Mouse (Mus musculus) heart, embryonic 15.5 days (tissue): ENCODE results near the gene Ttc28. TPM values are rescaled to one million over a fixed set of nuclear protein-coding genes. Genes with fewer than 3 reads are reported as not detected.

Experiments
- ATAC-seq: fragments of 200-750 bp; cut with Nextera tagmentation; replicated peaks from 2 replicates; pipeline ENCODE4 v1.8.0; 2017; ENCODE audit warnings: low read depth, moderate TSS enrichment; ENCODE audit not compliant: insufficient number of reproducible peaks, insufficient read depth, low FRiP score
- H3K27ac ChIP-seq: fragments of 300-500 bp; sonication (generic); 2 replicates; pipeline ENCODE4 v1.5.1; 2015; ENCODE audit warnings: mild to moderate bottlenecking, inconsistent platforms
- H3K27me3 ChIP-seq: fragments of 300-500 bp; sonication (generic); 2 replicates; pipeline ENCODE4 v1.6.1; 2015; ENCODE audit warnings: inconsistent platforms
- H3K36me3 ChIP-seq: fragments of 300-500 bp; sonication (generic); 2 replicates; pipeline ENCODE4 v1.6.1; 2015; ENCODE audit warnings: mild to moderate bottlenecking, inconsistent platforms
- H3K4me1 ChIP-seq: fragments of 300-500 bp; sonication (generic); replicated peaks from 2 replicates; pipeline ENCODE4 v1.6.1; 2015; ENCODE audit warnings: inconsistent platforms
- H3K4me2 ChIP-seq: fragments of 300-500 bp; sonication (generic); 2 replicates; pipeline ENCODE4 v1.6.1; 2015; ENCODE audit warnings: inconsistent platforms, mild to moderate bottlenecking, moderate library complexity
- H3K4me3 ChIP-seq: fragments of 300-500 bp; sonication (generic); 2 replicates; pipeline ENCODE4 v1.5.1; 2015; ENCODE audit warnings: mild to moderate bottlenecking, inconsistent platforms
- H3K9ac ChIP-seq: fragments of 300-500 bp; sonication (generic); 2 replicates; pipeline ENCODE4 v1.6.1; 2015; ENCODE audit warnings: mild to moderate bottlenecking, inconsistent platforms
- H3K9me3 ChIP-seq: fragments of 300-500 bp; sonication (generic); replicated peaks from 2 replicates; pipeline ENCODE4 v1.6.1; 2016; ENCODE audit warnings: inconsistent platforms
- WGBS: fragments of 180-500 bp; shearing (Covaris S2); methylation state at CpG from one replicate; pipeline ENCODE4 v1.1.7; 2015; ENCODE audit warnings: mixed read lengths; 5-methylcytosine and 5-hydroxymethylcytosine counted together
- polyA plus RNA-seq: library from polyadenylated mRNA; unstranded; fragments of >200 nt; fragmentation: Nextera tagmentation; extraction: Ambion mirVana; gene quantifications from 2 replicates; pipeline ENCODE4 v1.2.1, GENCODE M21; 2015

Gene Ttc28
- polyA plus RNA-seq, 1 experiment from 2014 or later = 5.8 TPM

DNA sequence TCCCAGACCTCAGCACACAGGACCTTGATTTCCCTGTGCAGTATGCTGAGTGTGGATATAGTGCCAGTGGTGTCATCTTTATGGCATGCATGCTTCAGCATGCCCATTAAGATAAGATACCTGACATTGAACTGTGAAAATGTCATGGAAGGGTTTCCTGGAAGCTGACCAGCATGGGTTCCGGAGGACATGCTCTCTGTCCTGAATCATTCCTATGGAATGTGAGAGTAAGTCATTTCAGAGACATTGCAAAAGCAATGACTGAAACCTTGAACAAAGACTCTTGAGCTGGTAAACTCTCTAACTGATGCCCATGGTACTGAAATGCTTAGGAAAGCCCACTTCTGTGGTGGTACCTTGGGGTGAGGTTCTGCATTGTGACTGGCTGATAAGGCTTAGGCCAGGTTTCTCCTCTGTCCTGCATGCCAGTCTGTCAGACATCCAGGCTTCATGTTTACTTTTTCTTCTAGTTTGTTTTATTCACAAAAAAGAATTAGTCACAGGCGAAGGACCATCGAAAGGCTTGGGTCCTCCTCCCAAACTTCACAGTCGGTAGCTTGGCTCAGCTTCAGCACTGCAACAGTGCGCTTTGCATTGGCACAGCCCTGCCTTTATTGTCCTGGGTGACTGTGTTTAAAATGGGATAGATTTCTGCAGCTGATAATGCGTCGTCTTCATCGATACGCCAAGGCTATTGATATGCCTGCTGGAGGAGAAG is 242.9 kb downstream of the Ttc28 start:
- Histone ChIP-seq H3K4me2 (no peak overlapping the region), H3K27me3 (peaks cover 4% of the 10 kb centered on the region; the same call in 1 of the 2 replicates), H3K9me3 (no peaks in the 10 kb centered on the region), H3K27ac (no peak overlapping the region), H3K4me3 (no peak overlapping the region), H3K9ac (no peak overlapping the region), H3K4me1 (peaks cover 26% of the 10 kb centered on the region), H3K36me3 (no peaks in the 10 kb centered on the region)
- no peak for ATAC-seq
- WGBS = 70% methylated on average over 9 of the region's 9 CpGs

DNA sequence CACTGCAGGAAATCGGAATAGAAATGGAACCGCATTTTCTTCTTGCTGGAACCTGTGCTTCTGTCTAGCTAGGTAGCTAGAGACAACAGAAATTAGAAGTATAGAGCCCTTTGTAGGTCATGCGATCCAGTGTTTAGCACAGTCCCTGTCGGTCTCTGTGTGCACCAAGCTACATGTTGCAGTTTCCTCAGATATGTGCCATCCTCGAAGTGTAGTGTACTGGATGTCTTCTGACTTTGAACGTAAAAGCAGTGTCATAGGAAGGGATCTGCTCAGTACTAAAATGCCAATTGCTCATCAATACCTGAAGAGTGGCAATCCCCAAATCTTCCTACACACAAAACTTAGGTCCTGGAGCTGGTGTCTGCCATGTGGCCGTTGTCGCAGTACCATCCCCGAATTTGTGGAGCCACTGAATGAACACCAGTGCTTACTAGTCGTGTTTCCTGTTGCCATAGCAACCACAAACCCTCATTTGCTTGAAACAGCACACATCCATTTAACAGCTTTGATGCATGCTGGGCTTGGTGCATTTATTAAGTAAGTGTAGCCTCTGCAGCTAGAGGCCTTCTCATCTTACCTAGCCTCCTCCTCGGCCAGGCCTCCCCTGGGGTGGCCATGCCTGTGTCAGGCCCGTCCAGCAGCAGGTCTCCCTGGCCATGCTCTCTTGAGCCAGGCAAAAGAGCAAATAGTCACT is 243.6 kb downstream of the Ttc28 start:
- Histone ChIP-seq H3K27ac (no peak overlapping the region), H3K9me3 (no peaks in the 10 kb centered on the region), H3K36me3 (no peaks in the 10 kb centered on the region), H3K4me1 (peaks cover 29% of the 10 kb centered on the region), H3K27me3 (peaks cover 4% of the 10 kb centered on the region; the same call in 1 of the 2 replicates), H3K4me2 (no peak overlapping the region), H3K4me3 (no peak overlapping the region), H3K9ac (no peak overlapping the region)
- 73% methylated on average over 12 of the region's 12 CpGs for WGBS
- no peak for ATAC-seq

- Histone ChIP-seq H3K4me2 (no peak overlapping the region), H3K36me3 (no peaks in the 10 kb centered on the region), H3K27me3 (no peaks in the 10 kb centered on the region; the same call in 1 of the 2 replicates), H3K9me3 (no peaks in the 10 kb centered on the region), H3K9ac (no peak overlapping the region), H3K27ac (no peak overlapping the region), H3K4me3 (no peak overlapping the region), H3K4me1 (peaks cover 33% of the 10 kb centered on the region)
- no peak for ATAC-seq
- 84% methylated on average over 7 of the region's 7 CpGs for WGBS
Observed at GRCm38 (mm10) chr5:111124620-111125200, 245.1 kb downstream of the Ttc28 start.

DNA sequence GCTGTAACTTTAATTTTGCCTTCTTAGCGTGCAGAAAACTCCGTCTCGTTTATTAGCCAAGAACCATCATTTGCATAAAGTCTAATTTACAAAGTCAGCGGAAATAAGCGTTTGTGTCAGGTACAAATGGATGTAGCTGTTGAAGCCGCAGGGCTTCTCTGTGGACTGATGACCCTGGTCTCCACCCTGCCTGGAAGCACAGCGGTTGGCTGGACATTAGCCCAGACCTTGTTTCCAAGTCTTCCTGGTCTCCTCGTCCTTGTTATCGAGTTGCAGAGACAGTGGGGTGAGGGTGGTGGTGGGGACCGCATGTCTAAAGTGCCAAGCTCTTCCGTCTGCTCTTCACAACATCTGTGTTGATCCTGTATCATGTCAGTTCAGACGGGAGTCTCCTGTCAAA is 246.1 kb downstream of the Ttc28 start:
- Histone ChIP-seq H3K4me2 (no peak overlapping the region), H3K36me3 (no peaks in the 10 kb centered on the region), H3K9ac (no peak overlapping the region), H3K4me1 (peaks cover 22% of the 10 kb centered on the region), H3K27me3 (no peaks in the 10 kb centered on the region; the same call in 1 of the 2 replicates), H3K9me3 (no peaks in the 10 kb centered on the region), H3K4me3 (no peak overlapping the region), H3K27ac (no peak overlapping the region)
- 80% methylated on average over 12 of the region's 12 CpGs for WGBS
- no peak for ATAC-seq

DNA sequence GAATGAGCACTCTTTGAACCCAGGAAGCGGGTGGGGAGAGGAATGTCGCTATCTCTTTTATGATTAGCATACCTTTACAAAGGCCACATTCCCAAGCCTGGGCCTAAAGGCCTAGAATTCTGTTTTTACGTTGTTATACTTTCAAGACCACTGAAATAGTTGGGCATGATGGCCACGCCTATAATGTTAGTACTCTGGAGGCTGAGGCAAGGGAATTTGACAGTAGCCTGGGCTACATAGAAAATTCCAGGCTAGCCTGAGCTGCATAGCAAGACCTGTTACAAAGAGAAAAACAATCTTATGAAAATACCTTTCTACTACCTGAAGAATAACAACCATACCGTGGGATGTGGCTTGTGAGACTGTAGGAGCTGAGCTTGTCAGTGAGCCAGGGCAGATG is 248.2 kb downstream of the Ttc28 start:
- Histone ChIP-seq H3K4me1 (peaks cover 10% of the 10 kb centered on the region; the same call in 1 of the 2 replicates), H3K4me3 (no peak overlapping the region), H3K27ac (no peak overlapping the region), H3K9ac (no peak overlapping the region), H3K27me3 (no peaks in the 10 kb centered on the region), H3K9me3 (no peaks in the 10 kb centered on the region), H3K4me2 (no peak overlapping the region), H3K36me3 (no peaks in the 10 kb centered on the region)
- no peak for ATAC-seq
- 76% methylated on average over 5 of the region's 5 CpGs for whole genome bisulfite sequencing

DNA sequence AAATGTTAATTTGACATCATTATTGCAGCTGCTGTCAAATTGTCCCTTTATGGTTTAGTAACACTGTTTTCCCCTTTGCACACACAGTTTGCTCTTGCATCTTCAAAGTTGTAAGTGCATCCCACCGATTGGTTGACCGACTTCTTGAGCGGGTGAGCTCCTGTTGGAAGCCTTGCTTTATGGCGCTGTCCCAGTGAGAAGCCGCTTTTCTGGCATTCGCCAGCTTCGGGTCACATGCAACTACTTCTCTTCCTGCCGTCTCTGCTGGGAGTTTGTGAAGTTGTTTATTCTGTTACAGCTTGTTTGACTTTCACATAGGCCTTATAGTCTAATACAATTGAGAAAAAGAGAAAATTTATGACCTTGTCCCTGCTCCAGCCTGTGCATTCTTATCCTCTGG is 250.5 kb downstream of the Ttc28 start:
- Histone ChIP-seq H3K36me3 (no peaks in the 10 kb centered on the region), H3K9ac (no peak overlapping the region), H3K4me2 (no peak overlapping the region), H3K27ac (no peak overlapping the region), H3K27me3 (no peaks in the 10 kb centered on the region), H3K4me3 (no peak overlapping the region), H3K4me1 (peaks cover 10% of the 10 kb centered on the region; the same call in 1 of the 2 replicates), H3K9me3 (no peaks in the 10 kb centered on the region)
- ATAC-seq = no peak
- 91% methylated on average over 8 of the region's 8 CpGs for WGBS

DNA sequence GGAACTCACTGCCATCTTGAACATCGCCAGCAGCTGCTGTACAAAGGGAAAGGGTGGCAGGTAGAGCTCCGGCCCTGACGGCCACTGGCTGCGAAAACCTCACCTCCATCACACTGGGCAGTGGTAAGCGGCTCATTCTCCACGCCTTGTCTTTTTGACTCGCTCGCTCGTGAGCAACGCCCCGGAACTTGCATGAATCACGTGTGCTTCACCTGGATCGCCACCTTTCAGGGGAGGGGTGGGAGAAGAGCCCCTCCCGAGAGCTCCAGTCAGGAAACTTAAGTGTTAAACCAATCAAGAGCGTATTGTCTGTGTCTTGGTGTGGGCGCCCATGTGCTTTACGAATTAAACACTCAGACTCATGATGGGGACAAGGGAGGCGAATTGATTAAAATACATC is 252.0 kb downstream of the Ttc28 start:
- WGBS = 93% methylated on average over 18 of the region's 18 CpGs
- no peak overlapping the region for H3K9ac ChIP-seq
- H3K27me3 ChIP-seq = no peaks in the 10 kb centered on the region
- H3K36me3 ChIP-seq = no peaks in the 10 kb centered on the region
- no peak overlapping the region for H3K27ac ChIP-seq
- H3K4me3 ChIP-seq = no peak overlapping the region
- H3K4me2 ChIP-seq = no peak overlapping the region
- H3K4me1 ChIP-seq = peaks cover 13% of the 10 kb centered on the region
- no peak for ATAC-seq
- no peaks in the 10 kb centered on the region for H3K9me3 ChIP-seq

- Histone ChIP-seq H3K4me3 (no peak overlapping the region), H3K9me3 (no peaks in the 10 kb centered on the region), H3K27me3 (no peaks in the 10 kb centered on the region), H3K36me3 (no peaks in the 10 kb centered on the region), H3K27ac (no peak overlapping the region), H3K4me1 (peaks cover 26% of the 10 kb centered on the region), H3K9ac (no peak overlapping the region), H3K4me2 (no peak overlapping the region)
- 84% methylated on average over 5 of the region's 5 CpGs for WGBS
- no peak for ATAC-seq
Observed at GRCm38 (mm10) chr5:111133150-111133549, 253.5 kb downstream of the Ttc28 start.

GRCm38 (mm10) chr5:111133754-111134153 is 254.2 kb downstream of the Ttc28 start:
- no peaks in the 10 kb centered on the region for H3K27me3 ChIP-seq
- H3K4me3 ChIP-seq = no peak overlapping the region
- ATAC-seq = no peak
- H3K27ac ChIP-seq = no peak overlapping the region
- no peaks in the 10 kb centered on the region for H3K9me3 ChIP-seq
- 90% methylated on average over 7 of the region's 7 CpGs for WGBS
- no peak overlapping the region for H3K9ac ChIP-seq
- H3K4me2 ChIP-seq = no peak overlapping the region
- H3K36me3 ChIP-seq = no peaks in the 10 kb centered on the region
- peaks cover 28% of the 10 kb centered on the region for H3K4me1 ChIP-seq

DNA sequence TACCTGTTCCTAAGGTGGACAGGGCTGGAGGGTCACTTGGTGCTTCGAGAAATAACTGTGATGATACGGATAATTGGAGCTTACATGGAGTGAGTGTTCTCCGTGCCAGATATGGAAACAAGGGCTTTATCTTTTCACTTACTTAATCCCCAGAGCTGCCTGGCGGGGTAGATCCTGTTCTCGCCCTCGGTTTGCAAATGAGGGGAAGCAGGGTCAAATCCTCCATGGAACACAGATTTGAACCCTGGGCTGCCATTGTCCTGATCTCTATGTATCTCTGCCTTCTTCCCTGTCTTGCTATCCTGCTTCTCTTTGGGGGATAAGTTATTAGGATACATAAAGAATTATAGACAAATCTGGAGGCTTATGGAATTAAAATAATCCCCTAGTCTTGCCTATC is 257.7 kb downstream of the Ttc28 start:
- Histone ChIP-seq H3K4me2 (no peak overlapping the region), H3K4me3 (no peak overlapping the region), H3K4me1 (peaks cover 42% of the 10 kb centered on the region), H3K27ac (no peak overlapping the region), H3K36me3 (no peaks in the 10 kb centered on the region), H3K9me3 (no peaks in the 10 kb centered on the region), H3K27me3 (no peaks in the 10 kb centered on the region), H3K9ac (no peak overlapping the region)
- 27% methylated on average over 6 of the region's 6 CpGs for WGBS
- no peak for ATAC-seq

- no peak for ATAC-seq
Observed at GRCm38 (mm10) chr5:111137742-111138141, 258.1 kb downstream of the Ttc28 start.

More at GRCm38 (mm10) chr5:111137742-111138141, 258.1 kb downstream of the Ttc28 start:
- Histone ChIP-seq H3K36me3 (no peaks in the 10 kb centered on the region), H3K9ac (no peak overlapping the region), H3K4me2 (no peak overlapping the region), H3K27ac (no peak overlapping the region), H3K27me3 (no peaks in the 10 kb centered on the region), H3K4me1 (peaks cover 42% of the 10 kb centered on the region), H3K4me3 (no peak overlapping the region), H3K9me3 (no peaks in the 10 kb centered on the region)
- 67% methylated on average over 13 of the region's 13 CpGs for WGBS
